Mouse (Mus musculus): Measurements from ENCODE around the gene March1.
"Not testable (repeated sequence)": the region's sequence is repeated elsewhere in the genome, so short reads cannot be mapped to it uniquely, and the experiment has no call there.

Gene March1

GRCm38 (mm10) chr8:66269546-66269945 lies 651.8 kb downstream of the March1 start:
- DNase-seq (ENCODE audit: extremely low read depth, low read depth, low spot score): no peak

GRCm38 (mm10) chr8:66270116-66270515 lies 652.4 kb downstream of the March1 start:
- DNase-seq (ENCODE audit: extremely low read depth, low read depth, low spot score): no peak

GRCm38 (mm10) chr8:66317824-66318223 lies 700.1 kb downstream of the March1 start:
- DNase-seq (ENCODE audit: extremely low read depth, low read depth, low spot score): no peak

GRCm38 (mm10) chr8:66323045-66323807 lies 705.5 kb downstream of the March1 start:
- no peak for DNase-seq (ENCODE audit: extremely low read depth, low read depth, low spot score)

GRCm38 (mm10) chr8:66326396-66326795 lies 708.7 kb downstream of the March1 start:
- DNase-seq (ENCODE audit: extremely low read depth, low read depth, low spot score): no peak

- no peak for DNase-seq (ENCODE audit: extremely low read depth, low read depth, low spot score)
Observed at GRCm38 (mm10) chr8:66332206-66332605, 714.5 kb downstream of the March1 start.

- no peak for DNase-seq (ENCODE audit: extremely low read depth, low read depth, low spot score)
Observed at GRCm38 (mm10) chr8:66334265-66334664, 716.6 kb downstream of the March1 start.

GRCm38 (mm10) chr8:66339551-66339950 lies 721.9 kb downstream of the March1 start:
- DNase-seq (ENCODE audit: extremely low read depth, low read depth, low spot score): no peak

- no peak for DNase-seq (ENCODE audit: extremely low read depth, low read depth, low spot score)
Observed at GRCm38 (mm10) chr8:66342928-66343327, 725.2 kb downstream of the March1 start.

GRCm38 (mm10) chr8:66362882-66363801 lies 745.4 kb downstream of the March1 start:
- no peak for DNase-seq (ENCODE audit: extremely low read depth, low read depth, low spot score)

GRCm38 (mm10) chr8:66383694-66384373 lies 766.1 kb downstream of the March1 start:
- DNase-seq (ENCODE audit: extremely low read depth, low read depth, low spot score): no peak

GRCm38 (mm10) chr8:66386008-66386407 lies 768.3 kb downstream of the March1 start:
- DNase-seq (ENCODE audit: extremely low read depth, low read depth, low spot score): no peak

GRCm38 (mm10) chr8:66388693-66389092 lies 771.0 kb downstream of the March1 start:
- DNase-seq (ENCODE audit: extremely low read depth, low read depth, low spot score): no peak

GRCm38 (mm10) chr8:66391554-66391953 lies 773.9 kb downstream of the March1 start:
- DNase-seq (ENCODE audit: extremely low read depth, low read depth, low spot score): no peak

- no peak for DNase-seq (ENCODE audit: extremely low read depth, low read depth, low spot score)
Observed at GRCm38 (mm10) chr8:66392900-66393299, 775.2 kb downstream of the March1 start.

GRCm38 (mm10) chr8:66394148-66394547 lies 776.4 kb downstream of the March1 start:
- DNase-seq (ENCODE audit: extremely low read depth, low read depth, low spot score): no peak

GRCm38 (mm10) chr8:66397811-66398210 lies 780.1 kb downstream of the March1 start:
- no peak for DNase-seq (ENCODE audit: extremely low read depth, low read depth, low spot score)

- DNase-seq (ENCODE audit: extremely low read depth, low read depth, low spot score): no peak
Observed at GRCm38 (mm10) chr8:66400050-66400449, 782.4 kb downstream of the March1 start.

- DNase-seq (ENCODE audit: extremely low read depth, low read depth, low spot score): no peak
Observed at GRCm38 (mm10) chr8:66404711-66405414, 787.2 kb downstream of the March1 start.

- DNase-seq (ENCODE audit: extremely low read depth, low read depth, low spot score): not testable (repeated sequence)
Observed at GRCm38 (mm10) chr8:66405796-66406195, 788.1 kb downstream of the March1 start.

All from fat pad, adult 2 months (tissue).